Mouse (Mus musculus) intestine, postnatal 0 days (tissue): ENCODE results near the gene Gm21987. TPM values are rescaled to one million over a fixed set of nuclear protein-coding genes. Genes with fewer than 3 reads are reported as not detected.

Source experiments
- ATAC-seq: fragments of 200-750 bp; cut with Nextera tagmentation; 2 replicates; pipeline ENCODE4 v1.8.0; 2017; ENCODE audit warnings: mild to moderate bottlenecking, moderate TSS enrichment, moderate library complexity
- H3K27ac ChIP-seq: fragments of 300-500 bp; sonication (generic); 2 replicates; pipeline ENCODE4 v1.5.1; 2014; ENCODE audit warnings: mild to moderate bottlenecking, low read depth, low read length, moderate library complexity
- H3K27me3 ChIP-seq: fragments of 300-500 bp; sonication (generic); replicated peaks from 2 replicates; pipeline ENCODE4 v1.6.1; 2014; ENCODE audit warnings: low read length, mixed read lengths; ENCODE audit not compliant: control insufficient read depth, insufficient read depth
- H3K36me3 ChIP-seq: fragments of 300-500 bp; sonication (generic); 2 replicates; pipeline ENCODE4 v1.6.1; 2014; ENCODE audit warnings: mild to moderate bottlenecking, moderate library complexity; ENCODE audit not compliant: control insufficient read depth, insufficient read depth
- H3K4me1 ChIP-seq: fragments of 300-500 bp; sonication (generic); replicated peaks from 2 replicates; pipeline ENCODE4 v1.6.1; 2014; ENCODE audit warnings: antibody characterized with exemption, low read length, mixed read lengths; ENCODE audit not compliant: control insufficient read depth, insufficient read depth
- H3K4me2 ChIP-seq: fragments of 300-500 bp; sonication (generic); replicated peaks from 2 replicates; pipeline ENCODE4 v1.6.1; 2014; ENCODE audit warnings: low read depth, mild to moderate bottlenecking, moderate library complexity
- H3K4me3 ChIP-seq: fragments of 300-500 bp; sonication (generic); 2 replicates; pipeline ENCODE4 v1.5.1; 2014; ENCODE audit warnings: low read depth, low read length
- H3K9ac ChIP-seq: fragments of 300-500 bp; sonication (generic); 2 replicates; pipeline ENCODE4 v1.6.1; 2014; ENCODE audit warnings: mild to moderate bottlenecking, low read depth, low read length
- H3K9me3 ChIP-seq: fragments of 300-500 bp; sonication (generic); 2 replicates; pipeline ENCODE4 v1.6.1; 2016; ENCODE audit warnings: mixed run types; ENCODE audit not compliant: control insufficient read depth
- CTCF ChIP-seq: sonication (generic); IDR thresholded peaks from 2 replicates; pipeline ENCODE4 v1.5.1; 2016; ENCODE audit warnings: low read depth, mild to moderate bottlenecking, control low read depth, antibody characterized with exemption, moderate library complexity
- WGBS: fragments of 180-500 bp; shearing (Covaris S2); extraction: QIAGEN DNeasy Blood & Tissue Kit; methylation state at CpG from one replicate; pipeline ENCODE4 v1.1.7; 2014; 5-methylcytosine and 5-hydroxymethylcytosine counted together
- polyA plus RNA-seq: library from polyadenylated mRNA; unstranded; fragments of >200 nt; fragmentation: Nextera tagmentation; extraction: Ambion mirVana; gene quantifications from 2 replicates; pipeline ENCODE4 v1.2.1, GENCODE M21; 2015

Gm21987 gene
- polyA plus RNA-seq, 1 experiment from 2014 or later: 0.38 TPM

DNA sequence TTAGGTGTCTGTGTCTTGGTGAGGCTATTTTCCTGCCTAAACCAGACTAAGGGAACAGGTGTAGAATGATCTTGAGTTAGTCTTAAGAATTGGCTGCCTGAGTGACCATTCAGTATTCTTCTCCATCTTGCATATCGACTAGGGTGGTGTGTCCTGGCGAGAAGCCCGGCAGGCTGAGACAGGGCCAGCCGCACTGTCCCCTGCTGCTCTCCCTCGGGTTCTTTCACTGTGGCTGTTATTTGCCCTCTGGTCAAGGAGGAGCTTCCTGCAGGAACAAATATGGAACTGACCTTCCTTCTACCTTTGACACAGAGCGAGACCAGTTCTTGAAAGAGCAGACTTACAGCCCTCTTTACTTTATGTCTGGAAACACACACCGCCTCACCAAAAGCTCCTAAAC, 5.2 kb downstream of the Gm21987 start:
- Histone ChIP-seq H3K4me2 (no peak overlapping the region), H3K27me3 (no peaks in the 10 kb centered on the region), H3K36me3 (peaks cover 29% of the 10 kb centered on the region), H3K9ac (no peak overlapping the region), H3K4me3 (no peak overlapping the region), H3K4me1 (peaks cover 7% of the 10 kb centered on the region; the same call in 1 of the 2 replicates), H3K9me3 (no peaks in the 10 kb centered on the region), H3K27ac (no peak overlapping the region)
- 78% methylated on average over 7 of the region's 7 CpGs for WGBS
- ATAC-seq: no peak
- TF ChIP-seq CTCF: no peak

GRCm38 (mm10) chr16:38352851-38353250, 6.0 kb downstream of the Gm21987 start:
- Histone ChIP-seq H3K4me2 (no peak overlapping the region), H3K4me1 (peaks cover 1% of the 10 kb centered on the region; the same call in 1 of the 2 replicates), H3K9ac (no peak overlapping the region), H3K27ac (no peak overlapping the region), H3K36me3 (peaks cover 29% of the 10 kb centered on the region), H3K9me3 (no peaks in the 10 kb centered on the region), H3K27me3 (no peaks in the 10 kb centered on the region), H3K4me3 (no peak overlapping the region)
- ATAC-seq: no peak
- TF ChIP-seq CTCF: no peak

DNA sequence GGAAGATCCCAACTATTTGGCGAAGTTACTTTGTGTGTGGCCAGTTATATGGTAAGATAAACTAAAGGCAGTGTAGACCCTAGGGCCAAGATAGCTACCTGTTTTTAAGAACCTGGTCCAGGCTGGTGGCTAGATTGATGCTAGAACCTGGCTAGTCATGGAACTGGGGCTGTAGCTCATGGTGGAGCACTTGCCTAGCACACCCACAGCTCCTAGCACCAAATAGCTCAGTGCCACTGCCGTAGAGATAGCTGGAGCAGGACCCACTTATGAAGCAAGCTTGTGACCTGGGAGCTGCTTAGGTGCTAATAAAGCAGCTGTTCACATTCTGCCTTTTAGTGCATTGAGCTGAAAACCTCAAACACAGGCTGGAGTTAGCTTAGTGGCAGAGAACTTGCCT, 6.8 kb downstream of the Gm21987 start:
- no peak overlapping the region for H3K9ac ChIP-seq
- ATAC-seq: no peak
- H3K27ac ChIP-seq: no peak overlapping the region
- no peaks in the 10 kb centered on the region for H3K9me3 ChIP-seq
- WGBS: 89% methylated on average over 2 of the region's 2 CpGs
- H3K4me2 ChIP-seq: no peak overlapping the region
- H3K27me3 ChIP-seq: no peaks in the 10 kb centered on the region
- H3K4me3 ChIP-seq: no peak overlapping the region
- peaks cover 29% of the 10 kb centered on the region for H3K36me3 ChIP-seq
- TF ChIP-seq CTCF: no peak
- no peaks in the 10 kb centered on the region for H3K4me1 ChIP-seq

DNA sequence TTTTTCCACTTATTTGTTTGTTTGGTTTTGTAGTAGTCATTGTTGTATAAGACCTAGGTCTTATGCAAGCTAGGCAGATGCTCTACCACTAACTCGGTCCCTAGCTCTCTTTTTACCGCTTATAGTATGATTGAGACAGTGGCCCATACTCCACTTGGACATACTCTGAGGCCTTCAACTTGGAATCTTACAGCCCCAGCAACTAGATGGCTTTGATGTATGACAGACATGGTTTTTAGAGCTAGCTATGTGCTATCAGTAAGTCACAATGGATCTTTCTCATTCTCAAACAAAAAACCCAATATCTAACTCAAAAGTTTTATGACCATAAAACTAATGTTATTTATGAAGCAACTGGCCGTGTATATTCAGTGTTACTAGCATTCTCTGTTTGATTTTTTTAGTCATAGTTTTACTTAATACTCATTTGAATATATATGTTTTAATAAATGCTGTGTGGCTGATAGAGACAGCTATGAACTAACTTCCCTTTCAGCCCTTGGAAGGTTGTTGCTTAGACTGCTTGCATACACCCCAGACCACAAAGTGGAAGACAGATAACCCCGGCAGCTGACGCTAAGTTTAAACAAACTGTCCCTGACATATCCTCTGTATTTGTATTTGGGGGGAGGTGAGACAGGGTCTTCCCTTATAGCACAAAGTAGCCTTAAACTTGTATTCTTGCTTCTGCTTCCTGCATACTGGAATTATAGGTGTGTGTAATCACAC, 7.5 kb downstream of the Gm21987 start:
- no peak overlapping the region for H3K9ac ChIP-seq
- 68% methylated on average over 5 of the region's 5 CpGs for WGBS
- H3K4me1 ChIP-seq: no peaks in the 10 kb centered on the region
- no peaks in the 10 kb centered on the region for H3K27me3 ChIP-seq
- H3K27ac ChIP-seq: no peak overlapping the region
- no peak overlapping the region for H3K4me2 ChIP-seq
- no peak overlapping the region for H3K4me3 ChIP-seq
- no peak for TF ChIP-seq CTCF
- no peak for ATAC-seq
- no peaks in the 10 kb centered on the region for H3K9me3 ChIP-seq
- H3K36me3 ChIP-seq: peaks cover 27% of the 10 kb centered on the region

DNA sequence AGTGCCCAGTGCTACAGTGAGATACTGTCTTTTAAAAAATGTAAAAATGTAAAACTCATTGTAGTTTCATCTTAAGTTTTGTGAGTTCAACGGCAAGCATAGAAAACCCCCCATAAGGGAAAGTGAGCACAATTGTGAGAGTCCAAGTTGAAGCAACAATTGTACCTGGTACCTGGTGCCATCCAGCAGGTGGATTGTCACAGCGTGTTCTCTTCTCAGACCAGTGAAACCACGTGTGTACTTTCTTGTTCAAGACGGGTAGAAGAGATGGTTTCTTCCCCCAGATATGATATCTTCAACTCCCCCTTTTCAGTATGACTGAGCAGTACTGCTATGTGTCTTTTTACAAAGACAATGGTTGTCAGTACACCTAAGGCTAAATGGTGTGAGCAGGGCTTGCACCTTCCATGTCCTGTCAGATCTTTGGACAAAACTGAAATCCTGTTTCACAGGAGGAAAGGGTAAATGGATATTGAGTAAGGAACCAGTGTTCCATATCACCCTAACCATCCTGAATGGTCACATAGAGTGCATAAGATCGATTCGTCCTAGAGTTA, 11.5 kb downstream of the Gm21987 start:
- 90% methylated on average over 6 of the region's 6 CpGs for WGBS
- no peaks in the 10 kb centered on the region for H3K4me1 ChIP-seq
- no peak for ATAC-seq
- no peak overlapping the region for H3K4me2 ChIP-seq
- no peaks in the 10 kb centered on the region for H3K27me3 ChIP-seq
- no peaks in the 10 kb centered on the region for H3K9me3 ChIP-seq
- TF ChIP-seq CTCF: no peak
- H3K4me3 ChIP-seq: no peak overlapping the region
- no peak overlapping the region for H3K27ac ChIP-seq
- no peak overlapping the region for H3K9ac ChIP-seq
- H3K36me3 ChIP-seq: peaks cover 8% of the 10 kb centered on the region

GRCm38 (mm10) chr16:38359241-38359640, 12.4 kb downstream of the Gm21987 start:
- Histone ChIP-seq H3K36me3 (peaks cover 4% of the 10 kb centered on the region; the same call in 1 of the 2 replicates), H3K27me3 (no peaks in the 10 kb centered on the region), H3K9ac (no peak overlapping the region), H3K9me3 (no peaks in the 10 kb centered on the region), H3K4me1 (no peaks in the 10 kb centered on the region), H3K4me2 (no peak overlapping the region), H3K27ac (no peak overlapping the region), H3K4me3 (no peak overlapping the region)
- no peak for ATAC-seq
- TF ChIP-seq CTCF: no peak
- WGBS: 95% methylated on average over 2 of the region's 2 CpGs
